Mouse (Mus musculus): ENCODE results near the gene Cab39.

Gene Cab39

GRCm38 (mm10) chr1:85793208-85794105, at the start of gene Cab39:
Gene Cab39 (plus strand): TSS chr1:85793441.
- no peak for TF ChIP-seq GATA4 (IDR thresholded peaks at IDR 0.05; ENCODE audit: insufficient replicate concordance, low read length)

- TF ChIP-seq GATA4 (IDR thresholded peaks at IDR 0.05; ENCODE audit: insufficient replicate concordance, low read length): no peak
These were observed 48.7 kb upstream of the Cab39 start for GRCm38 (mm10) chr1:85744539-85744938.

GRCm38 (mm10) chr1:85746511-85746910, 46.7 kb upstream of the Cab39 start:
- no peak for TF ChIP-seq GATA4 (IDR thresholded peaks at IDR 0.05; ENCODE audit: insufficient replicate concordance, low read length)

- no peak for TF ChIP-seq GATA4 (IDR thresholded peaks at IDR 0.05; ENCODE audit: insufficient replicate concordance, low read length)
These were observed 43.4 kb upstream of the Cab39 start for GRCm38 (mm10) chr1:85749829-85750228.

- TF ChIP-seq GATA4 (IDR thresholded peaks at IDR 0.05; ENCODE audit: insufficient replicate concordance, low read length): no peak
These were observed 42.6 kb upstream of the Cab39 start for GRCm38 (mm10) chr1:85750650-85751049.

GRCm38 (mm10) chr1:85751494-85751893, 41.7 kb upstream of the Cab39 start:
- TF ChIP-seq GATA4 (IDR thresholded peaks at IDR 0.05; ENCODE audit: insufficient replicate concordance, low read length): no peak

- TF ChIP-seq GATA4 (IDR thresholded peaks at IDR 0.05; ENCODE audit: insufficient replicate concordance, low read length): no peak
These were observed 41.1 kb upstream of the Cab39 start for GRCm38 (mm10) chr1:85751932-85752680.

- no peak for TF ChIP-seq GATA4 (IDR thresholded peaks at IDR 0.05; ENCODE audit: insufficient replicate concordance, low read length)
These were observed 35.6 kb upstream of the Cab39 start for GRCm38 (mm10) chr1:85757531-85758230.

- no peak for TF ChIP-seq GATA4 (IDR thresholded peaks at IDR 0.05; ENCODE audit: insufficient replicate concordance, low read length)
These were observed 34.8 kb upstream of the Cab39 start for GRCm38 (mm10) chr1:85758231-85758968.

GRCm38 (mm10) chr1:85758969-85759293, 34.3 kb upstream of the Cab39 start:
- no peak for TF ChIP-seq GATA4 (IDR thresholded peaks at IDR 0.05; ENCODE audit: insufficient replicate concordance, low read length)

- no peak for TF ChIP-seq GATA4 (IDR thresholded peaks at IDR 0.05; ENCODE audit: insufficient replicate concordance, low read length)
These were observed 31.6 kb upstream of the Cab39 start for GRCm38 (mm10) chr1:85761665-85762064.

GRCm38 (mm10) chr1:85763386-85763785, 29.9 kb upstream of the Cab39 start:
- TF ChIP-seq GATA4 (IDR thresholded peaks at IDR 0.05; ENCODE audit: insufficient replicate concordance, low read length): no peak

- TF ChIP-seq GATA4 (IDR thresholded peaks at IDR 0.05; ENCODE audit: insufficient replicate concordance, low read length): no peak
These were observed 28.9 kb upstream of the Cab39 start for GRCm38 (mm10) chr1:85764291-85764690.

GRCm38 (mm10) chr1:85766120-85766519, 27.1 kb upstream of the Cab39 start:
- no peak for TF ChIP-seq GATA4 (IDR thresholded peaks at IDR 0.05; ENCODE audit: insufficient replicate concordance, low read length)

- no peak for TF ChIP-seq GATA4 (IDR thresholded peaks at IDR 0.05; ENCODE audit: insufficient replicate concordance, low read length)
These were observed 25.5 kb upstream of the Cab39 start for GRCm38 (mm10) chr1:85767754-85768153.
